Mouse (Mus musculus) spleen, adult 12 weeks (tissue): Measurements from ENCODE around the gene Phospho2.

Experiments
- DNase-seq: peaks from one replicate; pipeline ENCODE4 v3.0.0; 2022; ENCODE audit warnings: low spot score

Phospho2 gene

GRCm38 (mm10) chr2:69825898-69826297, 36.5 kb downstream of the Phospho2 start:
- no peak for DNase-seq

GRCm38 (mm10) chr2:69826380-69826779, 37.0 kb downstream of the Phospho2 start:
- no peak for DNase-seq

GRCm38 (mm10) chr2:69828031-69828430, 38.6 kb downstream of the Phospho2 start:
- no peak for DNase-seq

- no peak for DNase-seq
Measured at GRCm38 (mm10) chr2:69829680-69830079, 40.3 kb downstream of the Phospho2 start.

DNA sequence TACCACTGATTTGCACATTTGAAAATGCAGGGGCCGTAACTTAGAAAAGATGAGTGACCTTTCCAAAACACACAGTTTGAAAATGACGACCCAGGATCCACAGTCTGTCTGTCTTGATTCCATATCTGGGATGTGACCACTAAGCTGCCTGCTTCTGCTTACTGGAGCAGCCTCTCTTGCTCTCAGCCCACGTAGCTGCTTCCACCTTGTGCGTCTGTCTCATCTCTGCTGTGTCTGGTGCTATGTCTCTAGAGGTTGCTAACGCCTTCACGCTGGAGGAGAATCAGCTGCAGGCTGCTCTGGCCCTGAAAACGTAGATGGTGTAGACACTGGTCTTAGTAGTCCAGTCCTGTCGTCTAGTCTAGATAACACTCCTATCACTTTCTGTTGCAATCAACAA, 40.7 kb downstream of the Phospho2 start:
- no peak for DNase-seq

DNA sequence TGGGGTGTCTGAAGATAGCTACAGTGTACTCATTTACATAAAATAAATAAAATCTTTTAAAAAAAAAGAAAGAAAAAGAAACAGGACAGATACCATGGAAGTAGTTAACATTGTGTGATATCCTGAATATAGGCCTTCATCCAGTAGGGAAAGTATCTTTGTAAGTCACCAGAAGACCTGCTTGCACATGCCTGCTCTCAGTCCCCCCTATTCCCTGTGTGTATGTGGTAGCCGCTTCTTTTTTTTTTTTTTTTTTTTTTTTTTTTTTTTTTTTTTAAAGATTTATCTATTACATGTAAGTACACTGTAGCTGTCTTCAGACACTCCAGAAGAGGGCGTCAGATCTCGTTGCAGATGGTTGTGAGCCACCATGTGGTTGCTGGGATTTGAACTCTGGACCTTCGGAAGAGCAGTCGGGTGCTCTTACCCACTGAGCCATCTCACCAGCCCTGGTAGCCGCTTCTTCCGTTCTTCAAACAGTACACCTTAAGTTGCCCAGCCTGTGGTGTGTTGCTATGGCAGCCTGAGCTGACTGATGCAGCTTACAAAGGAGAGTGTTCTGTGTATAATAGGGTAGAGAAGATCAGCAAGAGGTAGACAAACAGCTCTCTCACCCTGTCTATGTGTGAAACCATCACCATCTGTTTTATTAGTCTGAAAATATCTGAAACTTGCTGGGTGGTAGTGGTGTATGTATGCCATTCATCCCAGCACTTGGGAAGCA, 48.0 kb downstream of the Phospho2 start:
- no peak for DNase-seq

DNA sequence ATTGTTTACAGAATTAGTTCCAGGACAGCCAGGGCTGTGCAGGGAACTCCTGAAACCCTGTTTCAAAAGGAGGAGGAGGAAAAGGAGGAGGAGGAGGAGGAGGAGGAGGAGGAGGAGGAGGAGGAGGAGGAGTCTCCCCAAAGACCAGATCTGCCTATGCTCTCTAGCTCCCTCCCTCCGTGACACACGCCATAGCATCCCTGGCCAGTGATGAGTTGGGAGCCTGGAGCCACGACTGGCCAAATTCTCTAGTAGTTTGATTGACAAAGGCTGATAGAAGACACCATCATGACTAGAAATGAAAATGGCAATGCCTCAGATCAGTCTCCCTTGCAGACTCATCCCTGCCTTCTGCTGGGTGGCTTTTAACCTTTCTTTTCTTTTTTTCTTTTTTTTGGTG, 48.6 kb downstream of the Phospho2 start:
- DNase-seq, result no peak

DNA sequence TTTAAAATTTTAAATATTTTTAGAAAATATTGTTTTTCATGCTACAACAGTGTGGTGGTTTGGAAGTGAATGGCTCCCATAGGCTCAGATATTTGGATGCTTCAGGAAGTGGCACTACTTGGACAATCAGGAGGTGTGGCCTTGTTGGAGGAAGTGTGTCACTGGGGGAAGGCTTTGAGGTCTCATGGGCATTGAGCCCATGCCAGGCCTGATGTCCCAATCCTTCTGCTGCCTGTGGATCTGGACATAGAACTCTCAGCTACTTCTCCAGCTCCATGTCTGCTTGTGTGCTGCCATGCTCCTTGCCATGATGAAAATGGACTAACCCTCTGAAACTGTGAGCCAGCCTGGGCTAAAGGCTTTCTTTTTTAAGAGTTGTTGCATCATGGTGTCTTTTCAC, 49.3 kb downstream of the Phospho2 start:
- DNase-seq, result no peak

- DNase-seq, result no peak
Measured at GRCm38 (mm10) chr2:69840261-69840660, 50.8 kb downstream of the Phospho2 start.

- no peak for DNase-seq
Measured at GRCm38 (mm10) chr2:69849215-69849614, 59.8 kb downstream of the Phospho2 start.
